Mouse (Mus musculus) hindbrain, embryonic 15.5 days (tissue): ENCODE measurements around the gene Ankra2. TPM values are rescaled to one million over a fixed set of nuclear protein-coding genes. Genes with fewer than 3 reads are reported as not detected.

Experiments used
- ATAC-seq: fragments of 200-750 bp; cut with Nextera tagmentation; 2 replicates; pipeline ENCODE4 v1.8.0; 2017; ENCODE audit warnings: low read depth, moderate number of reproducible peaks, moderate TSS enrichment; ENCODE audit not compliant: low FRiP score
- H3K27ac ChIP-seq: fragments of 300-500 bp; sonication (generic); replicated peaks from 2 replicates; pipeline ENCODE4 v1.5.1; 2015; ENCODE audit warnings: mild to moderate bottlenecking, inconsistent platforms
- H3K27me3 ChIP-seq: fragments of 300-500 bp; sonication (generic); 2 replicates; pipeline ENCODE4 v1.6.1; 2015; ENCODE audit warnings: control low read depth, inconsistent platforms
- H3K36me3 ChIP-seq: fragments of 300-500 bp; sonication (generic); 2 replicates; pipeline ENCODE4 v1.6.1; 2015; ENCODE audit warnings: control low read depth, inconsistent platforms
- H3K4me1 ChIP-seq: fragments of 300-500 bp; sonication (generic); replicated peaks from 2 replicates; pipeline ENCODE4 v1.6.1; 2015; ENCODE audit warnings: control low read depth, inconsistent platforms
- H3K4me2 ChIP-seq: fragments of 300-500 bp; sonication (generic); 2 replicates; pipeline ENCODE4 v1.6.1; 2015; ENCODE audit warnings: moderate library complexity, mild to moderate bottlenecking, inconsistent platforms
- H3K4me3 ChIP-seq: fragments of 300-500 bp; sonication (generic); 2 replicates; pipeline ENCODE4 v1.5.1; 2015; ENCODE audit warnings: mild to moderate bottlenecking, inconsistent platforms
- H3K9ac ChIP-seq: fragments of 300-500 bp; sonication (generic); 2 replicates; pipeline ENCODE4 v1.6.1; 2015; ENCODE audit warnings: inconsistent platforms
- H3K9me3 ChIP-seq: fragments of 300-500 bp; sonication (generic); 2 replicates; pipeline ENCODE4 v1.6.1; 2016; ENCODE audit warnings: control low read depth, inconsistent platforms
- WGBS: fragments of 180-500 bp; shearing (Covaris S2); methylation state at CpG from one replicate; pipeline ENCODE4 v1.1.7; 2015; 5-methylcytosine and 5-hydroxymethylcytosine counted together
- polyA plus RNA-seq: library from polyadenylated mRNA; unstranded; fragments of >200 nt; fragmentation: Nextera tagmentation; extraction: Ambion mirVana; gene quantifications from 2 replicates; pipeline ENCODE4 v1.2.1, GENCODE M21; 2015

The Ankra2 gene
- 68.4 and 69.2 TPM in 2 replicates for polyA plus RNA-seq

DNA sequence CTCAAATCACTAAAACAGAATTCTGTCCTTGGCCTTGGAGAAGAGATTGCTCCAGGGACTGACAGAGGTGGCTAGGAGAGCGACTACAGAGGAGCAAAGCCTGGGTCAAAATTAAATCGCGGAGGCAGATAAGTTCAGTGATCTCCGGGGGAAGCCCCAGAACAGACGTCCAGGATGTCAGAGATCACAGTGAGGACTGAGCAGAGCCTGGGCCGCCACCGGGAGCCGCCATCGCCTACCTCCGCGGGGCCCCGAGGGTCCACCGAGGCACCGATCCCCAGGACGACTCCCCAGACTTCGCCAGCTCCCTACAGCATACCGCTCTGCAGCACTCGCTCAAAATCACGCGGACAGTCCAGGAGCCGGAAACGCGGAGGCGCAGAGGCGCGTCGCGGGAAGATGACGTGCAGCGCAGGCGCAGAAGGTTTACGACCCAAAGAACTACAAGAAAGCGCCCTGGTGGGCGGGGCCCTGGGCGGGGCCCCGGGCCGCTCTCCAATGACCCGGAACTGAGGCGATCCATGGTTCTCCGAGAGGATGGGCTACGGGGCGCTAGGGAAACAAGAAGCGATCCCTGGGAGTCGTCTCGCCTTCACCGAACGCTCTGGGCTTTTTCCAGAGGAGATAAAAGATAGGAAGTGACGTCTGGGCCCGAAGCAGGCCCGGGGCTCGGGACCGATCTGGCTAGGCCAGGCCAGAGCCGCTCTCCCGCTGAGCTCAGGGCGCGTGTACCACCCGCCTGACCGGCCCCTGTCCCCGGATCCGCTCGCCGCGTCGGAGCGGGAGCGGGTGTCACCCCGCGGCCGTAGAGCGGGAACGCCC lies at the start of gene Ankra2, which contains the start of gene Utp15:
Gene Ankra2, plus strand, starts transcription at position 439 of the 822 bp plus-strand sequence.
Gene Utp15, minus strand, starts transcription at position 406 of the 822 bp plus-strand sequence.
- H3K4me3 ChIP-seq, result peak within 1 kb of the TSS; percentile 94
- peak; percentile 99 for ATAC-seq
- no peaks in the 10 kb centered on the region for H3K9me3 ChIP-seq
- peaks cover 29% of the 10 kb centered on the region for H3K36me3 ChIP-seq
- H3K27ac ChIP-seq, result peak within 1 kb of the TSS; percentile 95
- WGBS, result under 1% methylated on average over 71 of the region's 71 CpGs
- H3K4me2 ChIP-seq, result peak within 1 kb of the TSS; percentile 93
- H3K4me1 ChIP-seq, result peaks cover 24% of the 10 kb centered on the region
- H3K9ac ChIP-seq, result peak within 1 kb of the TSS; percentile 89
- H3K27me3 ChIP-seq, result no peaks in the 10 kb centered on the region

DNA sequence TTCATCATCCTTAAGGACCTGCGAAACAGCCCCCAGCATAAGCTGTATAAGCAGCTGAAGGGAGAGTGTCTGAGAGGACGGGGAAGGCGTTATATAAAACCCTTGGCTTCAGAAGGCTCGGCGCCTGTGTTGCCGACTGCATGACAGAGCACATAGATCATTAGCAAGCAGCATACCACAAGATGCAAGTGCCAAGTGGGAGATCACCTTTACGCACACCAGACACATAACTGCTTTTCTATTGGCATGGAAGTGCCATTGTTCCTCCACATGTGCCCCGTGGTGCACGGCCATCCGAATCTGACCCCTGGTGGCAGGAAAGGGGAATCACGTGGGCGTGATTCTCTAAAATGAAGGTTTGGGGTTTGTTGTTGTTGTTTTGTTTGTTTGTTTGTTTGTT lies 40.0 kb upstream of the Ankra2 start:
- H3K27ac ChIP-seq, result no peak overlapping the region
- no peak overlapping the region for H3K4me3 ChIP-seq
- H3K36me3 ChIP-seq, result no peaks in the 10 kb centered on the region
- ATAC-seq, result peak; percentile 51; the same call in 1 of the 2 replicates
- H3K27me3 ChIP-seq, result no peaks in the 10 kb centered on the region
- 34% methylated on average over 12 of the region's 12 CpGs for WGBS
- H3K4me2 ChIP-seq, result peak overlapping the region; percentile 31
- no peaks in the 10 kb centered on the region for H3K9me3 ChIP-seq
- H3K9ac ChIP-seq, result no peak overlapping the region
- H3K4me1 ChIP-seq, result 0 out of 2 replicates have a peak, but pooled peaks cover 3% of the 10 kb centered on the region

DNA sequence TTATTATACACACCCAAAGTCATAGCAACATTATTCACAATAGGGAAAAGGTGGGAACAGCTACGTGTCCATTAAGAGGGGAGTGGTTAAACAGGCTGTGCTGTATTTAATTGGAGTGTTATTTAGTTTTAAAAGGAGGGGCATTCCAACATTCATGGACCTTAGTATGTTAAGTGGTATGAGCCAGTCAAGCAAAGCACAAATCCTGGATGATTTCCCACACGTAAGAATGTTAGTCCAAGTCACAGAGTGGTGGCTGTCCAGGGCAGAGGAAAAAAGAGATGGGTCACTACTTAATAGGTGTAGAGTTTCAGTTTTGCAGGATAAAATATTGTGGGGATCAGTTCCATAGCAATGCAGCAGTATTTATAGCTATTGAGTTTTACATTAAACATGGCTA lies 36.6 kb upstream of the Ankra2 start:
- Histone ChIP-seq H3K27ac (no peak overlapping the region), H3K9ac (no peak overlapping the region), H3K4me1 (0 out of 2 replicates have a peak, but pooled peaks cover 3% of the 10 kb centered on the region), H3K9me3 (no peaks in the 10 kb centered on the region), H3K27me3 (no peaks in the 10 kb centered on the region), H3K36me3 (no peaks in the 10 kb centered on the region), H3K4me3 (no peak overlapping the region), H3K4me2 (no peak overlapping the region)
- no peak for ATAC-seq
- 79% methylated on average over 2 of the region's 2 CpGs for WGBS

DNA sequence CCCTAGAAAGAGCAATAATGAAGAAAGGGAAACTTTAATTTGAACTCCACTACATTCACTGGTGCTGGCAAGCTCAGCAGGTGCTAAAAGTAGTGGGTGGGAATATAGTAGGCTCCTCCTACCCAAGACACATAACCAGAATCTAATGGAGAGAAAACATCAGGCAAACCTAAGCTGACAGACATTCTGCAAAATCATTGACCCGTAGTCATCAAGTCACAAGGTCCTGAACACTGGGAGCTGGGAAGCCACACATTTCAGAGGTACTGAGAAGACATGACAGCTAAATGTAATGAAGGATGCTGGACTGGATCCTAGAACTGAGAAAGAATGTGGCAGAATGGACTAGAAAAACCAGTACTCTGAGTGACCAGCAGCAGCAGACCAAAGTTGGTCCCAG lies 32.4 kb upstream of the Ankra2 start:
- no peaks in the 10 kb centered on the region for H3K36me3 ChIP-seq
- H3K4me2 ChIP-seq, result no peak overlapping the region
- H3K4me3 ChIP-seq, result no peak overlapping the region
- H3K9me3 ChIP-seq, result no peaks in the 10 kb centered on the region
- no peak overlapping the region for H3K27ac ChIP-seq
- ATAC-seq, result no peak
- no peaks in the 10 kb centered on the region for H3K27me3 ChIP-seq
- 92% methylated on average over 1 of the region's 1 CpGs for WGBS
- H3K9ac ChIP-seq, result no peak overlapping the region
- H3K4me1 ChIP-seq, result no peaks in the 10 kb centered on the region

DNA sequence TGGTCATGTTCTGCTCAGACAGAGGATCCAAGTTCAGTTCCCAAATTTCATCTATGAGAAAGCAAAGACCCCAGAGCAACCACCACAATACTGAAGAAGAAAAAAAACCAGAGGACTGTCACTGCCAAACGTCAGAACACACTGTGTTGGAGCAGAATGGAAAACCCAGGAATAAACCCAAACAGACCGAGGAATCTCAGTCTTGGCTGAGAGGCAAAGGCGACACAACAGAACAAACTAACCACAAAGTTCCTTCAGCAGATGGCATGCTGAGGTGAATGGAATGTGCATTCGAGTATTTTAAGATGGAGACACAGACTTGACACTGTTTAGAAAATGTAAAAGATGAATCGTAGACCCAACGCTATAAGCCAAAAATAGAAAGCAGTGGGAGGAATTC lies 27.4 kb upstream of the Ankra2 start:
- no peaks in the 10 kb centered on the region for H3K4me1 ChIP-seq
- no peaks in the 10 kb centered on the region for H3K9me3 ChIP-seq
- ATAC-seq, result no peak
- H3K4me2 ChIP-seq, result no peak overlapping the region
- no peak overlapping the region for H3K4me3 ChIP-seq
- no peaks in the 10 kb centered on the region for H3K27me3 ChIP-seq
- H3K9ac ChIP-seq, result no peak overlapping the region
- no peaks in the 10 kb centered on the region for H3K36me3 ChIP-seq
- H3K27ac ChIP-seq, result no peak overlapping the region
- 83% methylated on average over 6 of the region's 6 CpGs for WGBS

DNA sequence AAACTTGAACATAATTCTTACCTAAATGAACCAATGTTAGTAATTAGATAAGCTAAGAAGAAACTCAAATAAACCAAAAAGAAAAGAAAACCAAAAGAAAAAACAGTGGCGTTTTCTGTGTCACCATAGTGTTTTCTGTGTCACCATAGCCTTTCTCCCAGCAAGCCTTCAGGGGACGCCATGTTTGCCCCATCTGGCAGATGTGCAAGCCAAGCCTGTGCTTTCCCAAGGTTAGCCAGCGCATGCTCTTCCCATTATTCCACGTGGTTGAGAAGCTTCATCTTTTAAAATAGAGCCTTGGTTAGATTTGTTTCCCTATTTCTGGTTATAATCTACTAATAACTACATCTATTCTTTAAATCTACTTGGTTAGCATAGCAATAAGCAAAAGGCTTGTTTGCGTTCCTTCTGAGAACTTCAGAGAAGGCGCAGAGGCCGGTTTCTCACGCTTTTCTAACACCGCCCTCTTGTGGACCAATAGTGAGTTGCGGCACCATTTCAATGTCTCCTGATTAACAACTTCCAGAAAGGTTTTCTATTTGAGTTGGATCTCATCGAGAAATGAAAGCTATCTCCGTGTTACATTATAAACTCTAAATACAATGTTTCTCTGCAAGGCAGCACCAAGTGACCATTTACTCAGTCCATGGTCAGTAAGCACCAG lies 22.8 kb upstream of the Ankra2 start:
- H3K4me1 ChIP-seq, result no peaks in the 10 kb centered on the region
- no peaks in the 10 kb centered on the region for H3K36me3 ChIP-seq
- no peak overlapping the region for H3K9ac ChIP-seq

DNA sequence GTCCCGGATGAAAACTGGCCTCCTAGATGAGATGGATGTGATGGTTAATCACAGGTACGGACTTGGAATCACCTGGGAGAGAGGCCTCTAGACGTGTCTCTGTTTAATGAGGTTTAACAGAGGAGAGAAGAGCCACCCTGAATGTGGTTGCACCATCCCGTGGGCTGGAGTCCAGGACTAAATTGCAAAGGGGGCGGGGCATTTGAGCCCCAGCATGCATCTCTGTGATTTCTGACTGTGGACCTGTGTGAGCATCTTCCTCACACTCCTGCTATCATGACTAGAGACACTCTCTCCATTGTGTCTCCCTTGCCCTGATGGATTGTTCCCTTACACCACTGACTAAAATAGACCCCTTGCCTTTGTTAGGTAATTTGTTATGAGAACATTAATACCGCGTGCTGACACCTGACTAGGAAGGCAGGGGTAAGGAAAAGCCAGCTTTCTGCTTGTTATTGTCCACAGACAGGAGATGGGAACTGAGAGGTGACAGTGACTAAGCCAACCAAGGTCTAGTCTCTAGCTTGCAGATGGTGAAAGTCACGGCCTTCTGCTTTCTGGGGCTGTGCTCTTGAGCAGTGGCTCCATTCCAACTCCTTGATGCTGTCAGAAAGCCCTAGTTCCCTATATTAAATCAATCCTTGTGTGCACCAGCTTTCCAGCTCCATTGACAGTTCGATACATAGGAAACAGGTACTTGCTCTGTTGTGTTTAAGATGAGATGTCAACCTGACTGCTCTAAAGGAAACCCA lies 21.2 kb upstream of the Ankra2 start:
- no peaks in the 10 kb centered on the region for H3K36me3 ChIP-seq
- no peaks in the 10 kb centered on the region for H3K9me3 ChIP-seq
- no peak overlapping the region for H3K9ac ChIP-seq
- H3K4me1 ChIP-seq, result no peaks in the 10 kb centered on the region
- ATAC-seq, result no peak
- no peak overlapping the region for H3K27ac ChIP-seq
- H3K27me3 ChIP-seq, result no peaks in the 10 kb centered on the region
- H3K4me3 ChIP-seq, result no peak overlapping the region
- H3K4me2 ChIP-seq, result no peak overlapping the region
- WGBS, result 65% methylated on average over 9 of the region's 9 CpGs

More for the DNA sequence above, 22.8 kb upstream of the Ankra2 start:
- no peak overlapping the region for H3K27ac ChIP-seq
- H3K4me3 ChIP-seq, result no peak overlapping the region
- 18% methylated on average over 12 of the region's 12 CpGs for WGBS
- no peak for ATAC-seq
- no peak overlapping the region for H3K4me2 ChIP-seq
- H3K27me3 ChIP-seq, result no peaks in the 10 kb centered on the region
- H3K9me3 ChIP-seq, result no peaks in the 10 kb centered on the region

DNA sequence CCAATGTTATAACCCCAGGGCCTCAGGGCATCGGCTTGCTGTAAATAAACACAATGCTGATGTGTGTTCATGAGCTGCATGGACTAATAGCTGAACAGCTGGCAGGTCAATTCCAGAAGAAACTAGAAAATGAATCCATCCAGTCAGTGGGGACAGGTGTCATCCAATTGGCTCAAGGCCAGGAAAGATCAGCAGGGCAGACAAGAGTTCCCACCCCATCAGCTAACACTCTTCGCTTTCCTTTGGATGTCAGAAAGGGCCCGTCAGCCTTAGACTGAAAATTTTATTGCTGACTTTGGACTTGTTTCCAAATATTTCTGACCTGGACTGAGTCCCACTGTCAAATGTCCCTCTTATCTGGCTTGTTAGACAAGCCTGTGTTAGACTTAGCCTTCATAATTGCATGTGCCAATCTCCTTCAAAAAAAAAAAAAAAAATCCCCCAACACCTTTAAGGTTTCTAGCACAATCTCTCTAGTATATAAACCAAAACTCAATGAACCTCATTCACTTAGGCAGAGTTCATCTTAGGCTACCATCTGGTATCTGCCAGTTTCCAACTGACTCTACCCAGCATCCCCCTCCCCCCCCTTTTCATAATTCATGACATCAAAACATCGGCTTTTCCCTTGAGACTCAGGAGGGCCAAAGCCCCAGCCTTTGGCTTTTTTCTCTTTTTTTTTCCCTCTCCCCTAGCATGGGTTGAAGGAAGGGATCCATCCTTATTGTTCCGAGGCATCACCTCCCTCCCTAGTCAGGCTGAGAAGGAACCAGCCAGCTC lies 18.1 kb upstream of the Ankra2 start:
- WGBS, result 49% methylated on average over 5 of the region's 5 CpGs

DNA sequence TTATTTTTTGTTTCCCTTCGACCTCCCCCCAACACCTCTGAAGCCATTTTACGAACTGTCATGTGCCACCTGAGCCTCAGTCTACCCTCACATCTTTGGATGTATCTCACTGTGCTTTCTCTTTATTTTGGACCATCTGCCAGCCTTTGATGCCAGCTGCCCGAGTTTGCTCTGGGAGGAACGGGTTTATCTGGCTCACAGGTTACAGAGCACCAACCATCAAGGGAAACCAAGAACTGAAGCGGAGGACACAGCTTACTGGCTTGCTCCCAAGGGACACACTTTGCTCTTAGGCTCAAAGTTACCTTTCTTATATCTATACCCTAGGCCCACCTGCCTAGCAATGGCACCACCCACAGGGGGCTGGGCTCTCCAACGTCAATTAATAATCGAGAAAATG lies 17.5 kb upstream of the Ankra2 start:
- no peak overlapping the region for H3K27ac ChIP-seq
- no peak for ATAC-seq
- no peak overlapping the region for H3K9ac ChIP-seq
- no peaks in the 10 kb centered on the region for H3K4me1 ChIP-seq
- no peaks in the 10 kb centered on the region for H3K27me3 ChIP-seq
- no peak overlapping the region for H3K4me2 ChIP-seq
- no peaks in the 10 kb centered on the region for H3K9me3 ChIP-seq
- no peak overlapping the region for H3K4me3 ChIP-seq
- 63% methylated on average over 7 of the region's 7 CpGs for WGBS
- peaks cover 31% of the 10 kb centered on the region for H3K36me3 ChIP-seq

More for the DNA sequence above, 18.1 kb upstream of the Ankra2 start:
- Histone ChIP-seq H3K27ac (no peak overlapping the region), H3K9ac (no peak overlapping the region), H3K27me3 (no peaks in the 10 kb centered on the region), H3K4me2 (no peak overlapping the region), H3K36me3 (peaks cover 25% of the 10 kb centered on the region), H3K4me1 (no peaks in the 10 kb centered on the region), H3K4me3 (no peak overlapping the region), H3K9me3 (no peaks in the 10 kb centered on the region)
- no peak for ATAC-seq

DNA sequence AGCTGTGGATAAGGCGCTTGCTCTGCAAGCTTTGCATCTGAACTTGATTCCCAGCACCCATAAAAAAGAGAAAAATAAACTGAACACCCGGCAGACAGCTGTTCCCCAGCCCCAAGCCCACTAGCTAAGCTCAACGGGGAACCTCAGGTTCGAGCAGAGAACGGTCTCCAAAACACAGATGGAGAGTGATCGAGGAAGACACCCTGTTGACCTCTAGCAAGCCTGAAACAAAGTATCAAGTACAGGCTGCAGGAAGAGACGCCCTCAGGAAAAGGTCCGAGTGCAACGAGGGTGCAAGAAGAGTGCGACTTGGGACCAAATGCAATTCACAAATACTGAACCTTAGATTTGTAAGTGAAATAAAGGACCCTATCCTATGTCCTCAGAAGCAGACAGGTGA lies 13.3 kb upstream of the Ankra2 start:
- Histone ChIP-seq H3K4me3 (no peak overlapping the region), H3K27ac (no peak overlapping the region), H3K4me1 (no peaks in the 10 kb centered on the region), H3K4me2 (no peak overlapping the region), H3K27me3 (no peaks in the 10 kb centered on the region), H3K36me3 (peaks cover 66% of the 10 kb centered on the region), H3K9me3 (no peaks in the 10 kb centered on the region), H3K9ac (no peak overlapping the region)
- no peak for ATAC-seq
- WGBS, result 91% methylated on average over 10 of the region's 10 CpGs

DNA sequence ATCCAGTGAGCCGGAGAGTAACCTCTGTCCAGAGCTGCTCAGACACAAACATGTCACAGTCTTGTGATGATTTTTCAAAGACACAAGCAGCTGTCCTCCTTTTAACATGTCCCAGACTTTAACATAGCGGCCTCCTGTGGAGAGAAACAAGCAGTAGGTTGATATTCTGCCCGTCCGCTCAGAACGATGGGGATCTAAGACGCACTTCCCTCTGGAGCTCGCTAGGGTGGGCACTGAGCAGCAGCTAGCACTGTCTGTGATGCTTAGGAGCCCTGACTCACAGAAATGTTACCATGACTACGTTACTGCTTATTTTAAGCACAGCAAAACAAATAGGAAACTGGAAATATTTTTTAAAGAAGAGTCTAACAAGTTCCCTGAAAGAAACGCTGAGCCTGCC lies 8.0 kb upstream of the Ankra2 start:
- Histone ChIP-seq H3K4me2 (no peak overlapping the region), H3K4me3 (no peak overlapping the region), H3K36me3 (peaks cover 82% of the 10 kb centered on the region), H3K4me1 (no peaks in the 10 kb centered on the region), H3K27me3 (no peaks in the 10 kb centered on the region), H3K9ac (no peak overlapping the region), H3K9me3 (no peaks in the 10 kb centered on the region), H3K27ac (no peak overlapping the region)
- WGBS, result 74% methylated on average over 9 of the region's 9 CpGs
- ATAC-seq, result no peak
